Mouse (Mus musculus): ENCODE measurements around the gene Atp5j. TPM values are rescaled to one million over a fixed set of nuclear protein-coding genes. Genes with fewer than 3 reads are reported as not detected.

Atp5j gene
- polyA plus RNA-seq, 1 experiment from 2014 or later: 708 TPM

Other genes with a start within 250 kb of the Atp5j start
- gene Mrpl39, start 99.9 kb downstream of the Atp5j start, polyA plus RNA-seq (2015; fragmentation: Nextera tagmentation; extraction: Ambion mirVana): 36.4 and 37.4 TPM in 2 replicates
- gene Jam2, start 61.5 kb downstream of the Atp5j start, polyA plus RNA-seq (2015; fragmentation: Nextera tagmentation; extraction: Ambion mirVana): 22.8 and 23.1 TPM in 2 replicates
- gene Gabpa, start 700 bp downstream of the Atp5j start, polyA plus RNA-seq (2015; fragmentation: Nextera tagmentation; extraction: Ambion mirVana): 17.5 and 18.7 TPM in 2 replicates